Mouse (Mus musculus): ENCODE measurements around the gene Gm16440. TPM values are rescaled to one million over a fixed set of nuclear protein-coding genes. Genes with fewer than 3 reads are reported as not detected.
"Not testable (repeated sequence)": the region's sequence is repeated elsewhere in the genome, so short reads cannot be mapped to it uniquely, and the experiment has no call there.

Gene Gm16440
- polyA plus RNA-seq (2015; fragmentation: Nextera tagmentation; extraction: Ambion mirVana): not detected in 2 replicates

- H3K9ac ChIP-seq; H3K36me3 ChIP-seq; ATAC-seq (ENCODE audit: low read depth); H3K4me1 ChIP-seq (replicated peaks); H3K27ac ChIP-seq; H3K9me3 ChIP-seq (replicated peaks); H3K4me3 ChIP-seq (replicated peaks); H3K4me2 ChIP-seq; DNase-seq; H3K27me3 ChIP-seq: not testable (repeated sequence)
- WGBS (ENCODE audit: insufficient replicate concordance): 47% methylated on average over 2 of the region's 4 CpGs
Measured at GRCm38 (mm10) chr14:6390219-6390618, at the start of gene Gm16440. Gene Gm16440 (minus strand): TSS chr14:6390319.

- not testable (repeated sequence) for H3K36me3 ChIP-seq; H3K9me3 ChIP-seq (replicated peaks); H3K27ac ChIP-seq; H3K4me1 ChIP-seq (replicated peaks); H3K4me2 ChIP-seq; H3K4me3 ChIP-seq (replicated peaks); H3K27me3 ChIP-seq; DNase-seq; H3K9ac ChIP-seq; ATAC-seq (ENCODE audit: low read depth)
- WGBS (ENCODE audit: insufficient replicate concordance): 6% methylated on average over 26 of the region's 42 CpGs
Measured at GRCm38 (mm10) chr14:6426766-6427165, 36.6 kb upstream of the Gm16440 start.

GRCm38 (mm10) chr14:6426353-6426752 lies 36.2 kb upstream of the Gm16440 start:
- H3K27me3 ChIP-seq; H3K4me3 ChIP-seq (replicated peaks); DNase-seq; ATAC-seq (ENCODE audit: low read depth); H3K4me1 ChIP-seq (replicated peaks); H3K27ac ChIP-seq; H3K4me2 ChIP-seq; H3K9ac ChIP-seq; H3K36me3 ChIP-seq; H3K9me3 ChIP-seq (replicated peaks): not testable (repeated sequence)
- 19% methylated on average over 22 of the region's 22 CpGs for WGBS (ENCODE audit: insufficient replicate concordance)

- not testable (repeated sequence) for H3K27ac ChIP-seq; H3K36me3 ChIP-seq; DNase-seq; H3K4me1 ChIP-seq (replicated peaks); H3K4me2 ChIP-seq; H3K9me3 ChIP-seq (replicated peaks); H3K9ac ChIP-seq; H3K27me3 ChIP-seq; H3K4me3 ChIP-seq (replicated peaks); ATAC-seq (ENCODE audit: low read depth)
- no CpG with 5 or more reads among the region's 2 CpGs for WGBS (ENCODE audit: insufficient replicate concordance)
Measured at GRCm38 (mm10) chr14:6412382-6412781, 22.3 kb upstream of the Gm16440 start, which contains the start of gene Gm3591. Gene Gm3591 (minus strand): TSS chr14:6412482.

- not testable (repeated sequence) for H3K4me3 ChIP-seq (replicated peaks); DNase-seq; ATAC-seq (ENCODE audit: low read depth); H3K27ac ChIP-seq; H3K4me2 ChIP-seq; H3K27me3 ChIP-seq; H3K36me3 ChIP-seq; H3K9ac ChIP-seq; H3K4me1 ChIP-seq (replicated peaks); H3K9me3 ChIP-seq (replicated peaks)
- WGBS (ENCODE audit: insufficient replicate concordance): no CpG with 5 or more reads among the region's 10 CpGs
Measured at GRCm38 (mm10) chr14:6343578-6343977, 46.5 kb downstream of the Gm16440 start, which contains the start of gene Gm3618. Gene Gm3618 (minus strand): TSS chr14:6343678.

Other genes with a start within 250 kb of the Gm16440 start
- not detected in 2 replicates for gene Gm21560, start 171.0 kb downstream of the Gm16440 start, polyA plus RNA-seq (2015; fragmentation: Nextera tagmentation; extraction: Ambion mirVana)
- not detected in 2 replicates for gene Gm3411, start 103.1 kb downstream of the Gm16440 start, polyA plus RNA-seq (2015; fragmentation: Nextera tagmentation; extraction: Ambion mirVana)
- gene Gm21103, start 85.5 kb downstream of the Gm16440 start, polyA plus RNA-seq (2015; fragmentation: Nextera tagmentation; extraction: Ambion mirVana): not detected in 2 replicates
- not detected in 2 replicates for gene Gm3618, start 46.6 kb downstream of the Gm16440 start, polyA plus RNA-seq (2015; fragmentation: Nextera tagmentation; extraction: Ambion mirVana)
- gene Gm3591, start 22.2 kb upstream of the Gm16440 start, polyA plus RNA-seq (2015; fragmentation: Nextera tagmentation; extraction: Ambion mirVana): not detected in 2 replicates
- gene Gm3594, start 54.3 kb upstream of the Gm16440 start, polyA plus RNA-seq (2015; fragmentation: Nextera tagmentation; extraction: Ambion mirVana): not detected in 2 replicates
- not detected in 2 replicates for gene Gm8356, start 147.0 kb upstream of the Gm16440 start, polyA plus RNA-seq (2015; fragmentation: Nextera tagmentation; extraction: Ambion mirVana)
- gene Gm3629, start 200.3 kb upstream of the Gm16440 start, polyA plus RNA-seq (2015; fragmentation: Nextera tagmentation; extraction: Ambion mirVana): not detected in 2 replicates
- not detected in 2 replicates for gene Gm3460, start 232.1 kb upstream of the Gm16440 start, polyA plus RNA-seq (2015; fragmentation: Nextera tagmentation; extraction: Ambion mirVana)